Mouse (Mus musculus) G1E (cell line): Measurements from ENCODE around the gene Zfp280b.

Experiments
- CTCF ChIP-seq: IDR thresholded peaks from 2 replicates; pipeline ENCODE4 v1.5.1; 2012; ENCODE audit warnings: low read depth, low read length, inconsistent platforms, mixed read lengths
- GATA1 ChIP-seq: IDR thresholded peaks from 2 replicates; pipeline ENCODE4 v1.6.1; 2012; ENCODE audit warnings: borderline replicate concordance, low read length, inconsistent platforms, mixed read lengths
- GATA2 ChIP-seq: IDR thresholded peaks from 2 replicates; pipeline ENCODE4 v1.6.1; 2012; ENCODE audit warnings: low read depth, low read length, inconsistent platforms, borderline replicate concordance
- POLR2AphosphoS5 ChIP-seq: IDR thresholded peaks from 2 replicates; pipeline ENCODE4 v1.6.1; 2012; ENCODE audit warnings: low read depth, low read length, inconsistent platforms; ENCODE audit not compliant: insufficient replicate concordance
- TAL1 ChIP-seq: conservative IDR thresholded peaks from 2 replicates; pipeline ENCODE4 v1.6.1; 2012; ENCODE audit warnings: low read depth, low read length, inconsistent platforms, mixed read lengths

GRCm38 (mm10) chr10:76027127-76028015 lies 5.1 kb upstream of the Zfp280b start:
- TF ChIP-seq CTCF = no peak
- no peak for TF ChIP-seq GATA1
- TF ChIP-seq TAL1 = no peak
- TF ChIP-seq POLR2AphosphoS5 = no peak
- TF ChIP-seq GATA2 = no peak
